Mouse (Mus musculus) layer of hippocampus, adult 11-12 months (tissue): ENCODE data around the gene Chrd.
A peak's percentile ranks its signal among the peaks of the same experiment; 100 is the strongest.

Experiments
- DNase-seq: peaks from one replicate; pipeline ENCODE4 v3.0.0; 2022; ENCODE audit warnings: low spot score

Gene Chrd

DNA sequence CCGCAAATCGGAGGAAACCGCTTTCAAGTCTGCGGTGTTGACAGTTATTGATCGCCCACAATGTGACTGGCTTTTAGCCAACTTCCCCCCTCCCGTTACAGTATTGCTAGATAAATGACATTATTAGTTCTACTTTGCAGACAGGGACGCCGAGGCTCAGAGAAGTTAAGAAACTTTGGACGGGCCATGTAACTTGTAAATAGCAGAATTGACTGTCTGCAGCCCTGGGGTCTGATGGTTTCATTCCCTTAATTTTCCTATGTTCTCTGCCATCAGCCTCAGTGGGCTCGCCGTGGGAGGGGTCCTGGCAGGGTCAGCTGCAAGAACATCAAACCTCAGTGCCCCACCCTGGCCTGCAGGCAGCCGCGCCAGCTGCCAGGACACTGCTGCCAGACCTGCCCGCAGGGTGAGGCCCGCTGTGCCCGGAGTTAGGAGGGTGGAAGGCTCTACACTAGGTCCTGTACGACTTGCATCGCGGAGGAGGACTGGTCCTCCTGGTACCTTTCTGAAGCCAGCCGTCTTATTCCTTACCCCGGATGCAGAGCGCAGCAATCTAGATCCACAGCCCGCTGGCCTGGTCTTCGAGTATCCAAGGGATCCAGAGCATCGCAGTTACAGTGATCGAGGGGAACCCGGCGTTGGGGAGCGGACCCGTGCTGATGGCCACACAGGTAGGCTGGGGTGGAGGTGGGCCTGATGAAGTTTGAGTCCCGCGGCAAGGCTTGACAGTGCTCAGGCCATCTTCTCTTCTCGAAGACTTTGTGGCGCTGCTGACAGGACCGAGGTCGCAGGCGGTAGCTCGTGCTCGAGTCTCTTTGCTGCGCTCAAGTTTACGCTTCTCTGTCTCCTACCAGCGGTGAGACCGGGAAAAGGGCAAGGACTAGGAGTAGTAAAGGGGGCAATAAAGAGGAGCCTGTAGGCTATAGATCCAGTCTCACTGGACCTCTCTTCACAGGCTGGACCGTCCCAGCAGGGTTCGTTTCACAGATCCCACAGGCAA, 1.1 kb downstream of the Chrd start, which contains the start of gene Thpo:
Gene Thpo (minus strand): TSS at position 781 of the 1,000 bp plus-strand sequence.
- DNase-seq, result no peak

DNA sequence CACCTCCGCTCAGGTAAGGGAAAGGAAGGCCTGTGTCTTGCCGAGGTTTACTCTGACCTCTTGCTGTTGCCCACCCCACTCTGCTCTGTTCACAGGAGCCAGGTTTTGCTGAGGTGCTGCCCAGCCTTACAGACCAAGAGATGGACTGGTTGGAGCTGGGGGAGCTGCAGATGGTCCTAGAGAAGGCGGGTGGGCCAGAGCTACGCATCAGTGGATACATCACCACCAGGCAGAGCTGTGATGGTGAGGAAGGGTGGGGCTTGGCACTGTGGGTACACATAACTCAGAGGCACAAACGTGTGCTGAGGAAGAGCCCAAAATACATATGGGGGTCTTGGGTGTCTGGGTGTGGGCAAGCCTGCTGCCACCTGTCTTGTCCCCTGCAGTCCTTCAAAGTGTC, 2.7 kb downstream of the Chrd start:
- DNase-seq, result no peak

DNA sequence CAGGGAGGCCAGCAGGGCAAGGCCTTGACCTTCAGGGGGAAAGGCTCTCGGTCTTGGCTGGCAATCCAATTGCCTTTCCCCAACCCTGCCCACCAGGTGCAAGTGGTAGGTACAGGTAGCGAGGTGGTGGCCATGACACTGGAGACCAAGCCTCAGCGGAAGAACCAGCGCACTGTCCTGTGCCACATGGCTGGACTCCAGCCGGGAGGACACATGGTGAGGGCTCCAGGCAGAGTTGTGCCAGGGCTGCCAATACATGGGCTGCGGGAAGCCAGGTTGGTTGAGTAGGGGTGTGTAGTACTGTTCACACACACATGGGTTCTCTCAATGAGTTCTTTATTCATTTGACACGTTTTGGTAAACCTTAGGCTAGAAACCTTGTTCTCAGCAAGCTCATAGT, 3.2 kb downstream of the Chrd start:
- no peak for DNase-seq

GRCm38 (mm10) chr16:20736823-20737222, 3.9 kb downstream of the Chrd start:
- DNase-seq, result no peak

DNA sequence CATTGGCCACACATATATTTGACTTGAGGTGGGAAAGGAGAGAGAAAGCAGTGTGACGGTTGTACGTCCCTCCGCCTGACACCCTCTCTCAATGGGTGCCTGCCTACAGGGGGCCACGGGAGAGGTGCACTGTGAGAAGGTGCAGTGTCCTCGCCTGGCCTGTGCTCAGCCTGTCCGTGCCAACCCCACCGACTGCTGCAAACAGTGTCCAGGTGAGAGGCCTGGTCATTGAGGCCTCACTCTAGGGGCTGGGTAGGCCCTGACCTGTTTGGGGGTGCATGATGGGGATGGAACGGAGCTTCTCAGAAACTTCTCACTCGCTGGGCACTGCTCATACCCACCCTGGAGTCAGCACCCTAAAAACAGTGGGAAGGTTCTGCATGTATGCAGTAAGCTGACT, 6.9 kb downstream of the Chrd start:
- DNase-seq, result no peak

DNA sequence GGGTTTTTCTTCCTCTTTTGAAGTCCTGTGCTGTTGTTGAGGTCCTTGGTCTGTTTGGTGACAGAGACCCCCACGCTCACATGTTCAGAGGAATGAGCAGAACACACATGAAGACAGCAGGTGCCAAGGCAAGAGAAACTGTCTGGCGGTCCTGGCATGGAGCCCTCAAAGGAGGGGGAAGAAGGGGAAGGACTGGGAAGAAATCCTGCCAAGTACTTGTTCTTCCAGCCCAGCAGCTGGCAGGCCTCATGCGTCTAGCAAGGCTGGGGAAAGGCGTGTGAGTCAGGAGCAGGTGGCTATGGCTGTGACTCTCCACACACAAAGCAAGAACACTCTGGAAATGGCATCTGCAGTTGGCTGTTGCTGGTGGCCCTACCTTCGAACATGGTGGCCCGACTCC, 13.7 kb downstream of the Chrd start:
- peak; percentile 79 for DNase-seq

- no peak for DNase-seq
Observed at GRCm38 (mm10) chr16:20750518-20750917, 17.6 kb downstream of the Chrd start.

GRCm38 (mm10) chr16:20756052-20756451, 23.1 kb downstream of the Chrd start:
- DNase-seq, result no peak

DNA sequence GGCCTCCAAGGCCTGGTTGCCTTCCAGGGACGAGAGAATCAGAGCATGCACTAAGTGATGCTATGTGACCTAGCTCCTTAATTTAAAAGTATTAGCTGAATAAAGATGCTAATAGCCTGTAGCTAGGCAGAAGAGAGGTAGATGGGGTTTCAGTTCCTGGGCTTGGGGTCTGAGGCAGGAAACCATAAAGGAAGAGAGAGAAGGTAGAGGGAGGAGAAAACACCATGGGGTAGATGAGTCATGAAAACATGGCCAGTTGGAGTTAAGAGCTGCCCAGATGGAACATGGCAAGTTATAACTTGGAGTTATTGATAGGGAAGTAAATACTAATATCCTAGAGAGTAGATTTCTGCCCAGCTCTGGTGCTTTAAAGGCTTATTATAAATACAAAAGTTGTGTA, 24.5 kb downstream of the Chrd start:
- no peak for DNase-seq

- peak; percentile 58 for DNase-seq
Observed at GRCm38 (mm10) chr16:20761681-20762080, 28.8 kb downstream of the Chrd start.

- no peak for DNase-seq
Observed at GRCm38 (mm10) chr16:20765244-20765643, 32.3 kb downstream of the Chrd start.

DNA sequence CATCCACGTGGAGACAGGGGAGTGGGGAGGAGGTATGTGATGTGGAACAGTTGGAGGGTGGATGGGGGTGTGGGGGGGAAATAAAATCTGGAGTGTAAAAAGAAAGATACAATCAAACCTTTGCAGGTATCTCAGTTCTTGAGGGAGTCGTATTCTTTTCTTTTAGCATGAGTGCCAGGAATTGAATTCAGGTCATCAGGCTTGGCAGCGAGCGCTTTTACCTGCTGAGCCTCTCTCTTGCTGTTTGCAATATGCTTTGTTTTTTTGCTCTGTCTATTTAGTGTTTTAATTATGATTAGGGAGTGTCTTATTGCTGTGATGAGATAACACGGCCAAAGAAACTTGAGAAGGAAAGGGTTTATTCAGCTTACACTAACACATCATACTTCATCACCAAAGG, 42.1 kb downstream of the Chrd start:
- no peak for DNase-seq

GRCm38 (mm10) chr16:20779846-20780245, 46.9 kb downstream of the Chrd start:
- peak; percentile 29 for DNase-seq

GRCm38 (mm10) chr16:20781101-20781630, 48.2 kb downstream of the Chrd start:
- DNase-seq, result no peak

GRCm38 (mm10) chr16:20783891-20784290, 51.0 kb downstream of the Chrd start:
- no peak for DNase-seq

- no peak for DNase-seq
Observed at GRCm38 (mm10) chr16:20784754-20785153, 51.8 kb downstream of the Chrd start.

DNA sequence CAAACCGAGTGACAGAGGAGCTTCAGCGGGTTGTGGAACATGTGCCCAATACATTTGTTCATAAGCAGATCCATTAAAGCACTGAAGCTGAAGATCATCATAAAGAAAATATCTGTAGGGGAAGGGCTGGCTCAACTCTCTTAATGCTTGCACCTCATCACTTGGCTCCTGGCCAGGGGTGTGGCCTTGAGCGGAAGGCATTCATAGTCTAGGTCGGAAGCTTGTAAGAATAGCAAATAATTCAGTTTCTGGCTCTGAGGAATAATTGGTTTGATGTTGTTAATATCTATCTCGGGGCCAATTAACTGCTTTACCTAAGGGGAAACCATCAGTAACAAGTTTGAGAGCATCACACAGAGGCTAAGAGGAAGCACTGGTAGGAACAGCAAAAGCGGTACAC, 53.6 kb downstream of the Chrd start:
- no peak for DNase-seq

GRCm38 (mm10) chr16:20791803-20792202, 58.9 kb downstream of the Chrd start:
- DNase-seq, result no peak
